Mouse (Mus musculus): ENCODE measurements around the gene Gpr37l1.
"Not testable (repeated sequence)": the region's sequence is repeated elsewhere in the genome, so short reads cannot be mapped to it uniquely, and the experiment has no call there.

Gene Gpr37l1

DNA sequence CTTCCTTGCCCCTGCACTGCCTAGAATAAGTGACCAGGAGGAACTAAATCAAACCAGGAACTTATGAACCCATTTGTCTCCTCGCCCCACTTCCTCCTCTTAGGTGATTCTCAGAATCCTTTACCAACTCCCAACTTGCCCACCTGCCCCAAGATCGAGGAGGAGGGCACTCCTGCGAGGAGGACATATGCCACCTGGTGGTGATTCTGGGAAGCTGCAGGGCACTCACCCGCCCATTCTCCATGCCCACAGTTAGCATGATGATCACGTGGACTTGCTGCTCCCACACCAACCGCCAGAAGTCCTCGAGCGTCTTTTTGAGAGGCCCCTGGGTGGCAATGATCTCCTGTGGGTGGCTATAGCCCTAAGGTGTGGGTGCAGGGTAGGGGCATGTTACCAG lies 54.8 kb downstream of the Gpr37l1 start:
- no peak for DNase-seq (ENCODE audit: low spot score)

DNA sequence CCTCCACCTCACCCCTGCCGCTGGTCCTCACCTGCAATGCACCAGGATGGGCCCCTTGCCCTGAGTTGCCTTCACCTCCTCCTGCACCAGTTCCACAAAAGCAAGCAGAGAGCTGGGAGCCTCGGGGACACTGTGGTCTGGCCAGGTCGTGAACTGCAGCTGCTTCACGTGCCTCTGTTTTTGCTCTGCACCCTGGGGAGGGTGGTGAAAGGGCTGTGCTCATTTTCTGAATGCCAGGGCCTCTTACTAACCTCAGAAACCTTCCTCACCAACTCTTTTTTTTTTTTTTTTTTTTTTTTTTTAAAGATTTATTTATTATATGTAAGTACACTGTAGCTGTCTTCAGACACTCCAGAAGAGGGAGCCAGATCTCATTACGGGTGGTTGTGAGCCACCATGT lies 56.2 kb downstream of the Gpr37l1 start:
- not testable (repeated sequence) for DNase-seq (ENCODE audit: low spot score)

Data from left cerebral cortex, adult 11 months (tissue).